Mouse (Mus musculus): ENCODE measurements around the gene Ndufaf8.

The Ndufaf8 gene

GRCm38 (mm10) chr11:120136796-120137624 is 38.3 kb downstream of the Ndufaf8 start:
- DNase-seq: peak in 1 of 2 experiments; percentile 63

DNA sequence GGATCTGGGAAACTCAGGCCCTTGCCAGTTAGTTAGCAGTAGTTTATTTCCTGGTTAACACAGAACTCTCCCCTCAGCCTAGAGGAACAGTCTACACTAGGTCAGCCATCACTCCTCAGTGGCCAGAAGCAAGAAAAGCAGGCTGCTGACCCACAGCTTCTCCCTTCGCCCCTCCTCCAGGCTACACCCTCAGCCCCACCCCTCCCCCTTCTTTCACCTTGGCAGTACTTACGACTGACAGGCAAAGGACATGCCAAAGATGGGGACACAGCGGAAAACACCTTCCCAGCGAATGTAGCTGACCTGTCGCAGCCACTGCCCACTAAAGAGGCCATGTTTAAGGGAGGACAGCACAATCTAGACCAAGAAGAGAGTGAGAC is 38.9 kb downstream of the Ndufaf8 start:
- DNase-seq: peak in 1 of 2 experiments; percentile 58

DNA sequence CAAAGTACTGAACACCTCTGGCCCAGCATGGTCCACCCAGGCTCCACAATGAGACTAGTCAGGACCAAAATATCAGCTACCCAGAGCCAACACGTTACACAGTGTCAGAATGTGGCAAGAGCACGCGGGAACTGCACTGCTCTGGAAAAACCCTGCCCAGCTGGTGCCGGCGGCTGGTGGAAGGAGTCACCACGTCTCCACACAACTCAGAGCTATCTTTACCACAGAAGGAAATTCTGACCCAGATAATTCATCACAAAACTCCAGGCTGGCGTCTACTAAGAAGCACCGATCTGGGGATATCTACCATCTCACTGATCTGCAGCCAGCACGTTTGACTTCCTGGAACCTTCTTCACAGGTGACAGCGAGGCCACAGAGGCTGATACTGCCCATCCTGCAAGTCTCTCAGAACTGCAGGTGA is 40.6 kb downstream of the Ndufaf8 start:
- no peak for DNase-seq

GRCm38 (mm10) chr11:120140255-120140654 is 41.5 kb downstream of the Ndufaf8 start:
- peak; percentile 50 to 71 for DNase-seq

- DNase-seq: peak; percentile 80 to 81
Observed at GRCm38 (mm10) chr11:120142601-120143051, 43.9 kb downstream of the Ndufaf8 start.

- no peak for DNase-seq
Observed at GRCm38 (mm10) chr11:120143708-120144497, 45.2 kb downstream of the Ndufaf8 start.

DNA sequence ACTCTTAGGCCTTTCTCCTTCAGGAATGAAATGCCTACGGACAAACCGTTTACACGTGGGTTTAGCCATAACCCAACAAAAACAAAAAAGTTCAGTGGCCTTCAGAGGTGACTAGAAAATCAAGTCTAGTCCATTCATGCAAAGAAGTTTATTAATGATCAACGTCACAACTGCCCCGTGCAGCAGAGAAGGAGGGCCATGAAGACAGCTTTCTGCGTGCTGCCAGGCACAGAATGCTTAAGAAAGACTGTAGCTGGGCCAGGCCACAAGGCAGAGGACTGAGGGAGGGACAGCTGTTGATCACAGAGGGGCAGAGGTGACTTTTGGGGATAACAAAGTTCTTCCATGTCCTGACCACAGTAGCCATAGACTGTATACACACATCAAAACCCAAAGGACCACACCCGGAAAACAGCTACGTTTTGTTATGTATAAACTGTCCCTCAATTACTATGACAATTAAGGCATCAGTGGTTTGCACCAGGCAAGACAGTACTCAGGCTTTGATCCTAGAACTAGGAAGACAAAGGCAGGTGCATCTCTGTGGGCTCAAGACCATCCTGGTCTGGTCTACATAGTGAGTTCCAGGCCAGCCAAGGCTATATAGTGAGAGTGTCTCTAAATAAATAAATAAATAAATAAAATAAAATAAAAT is 49.6 kb downstream of the Ndufaf8 start:
- no peak for DNase-seq

GRCm38 (mm10) chr11:120149510-120150200 is 50.9 kb downstream of the Ndufaf8 start:
- no peak for DNase-seq

Measured in lung, adult 18-20 months (tissue).